ENCODE assay signal across 9 mouse cellular contexts in the genomic region with DNA sequence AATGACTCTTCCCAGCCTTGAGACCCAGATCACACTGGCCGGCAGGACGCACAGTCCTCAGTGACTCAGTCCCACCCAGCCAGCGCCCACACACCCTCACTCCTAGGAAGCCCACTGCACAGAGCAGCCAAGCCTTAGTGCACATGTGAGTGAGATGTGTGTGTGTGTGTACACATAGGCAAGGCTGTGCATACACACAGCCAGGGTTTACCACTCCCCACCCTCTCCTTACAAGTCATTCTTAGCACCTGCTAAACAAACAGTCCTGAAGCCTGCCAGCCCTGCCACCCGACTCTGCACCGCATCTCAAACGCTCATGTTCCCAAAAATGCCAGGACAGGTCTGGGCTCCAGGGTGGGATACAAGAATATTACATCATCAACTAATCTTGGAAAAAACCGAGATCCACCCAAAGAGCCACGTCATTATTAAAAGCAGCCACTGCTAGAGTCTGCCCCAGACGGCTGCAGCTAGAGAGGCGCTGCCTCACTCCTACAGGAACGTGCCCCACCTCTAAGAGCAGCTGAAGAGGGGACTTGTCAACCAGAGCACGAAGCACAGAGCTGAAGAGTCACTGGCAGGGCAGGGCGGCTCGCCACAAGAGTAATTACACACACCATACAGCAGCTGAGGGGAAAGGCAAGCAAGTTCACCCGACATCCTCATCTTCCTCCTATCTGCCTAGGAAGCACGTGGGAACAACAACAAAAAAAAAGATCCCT. TPM values are rescaled to one million over a fixed set of nuclear protein-coding genes. Genes with fewer than 3 reads are reported as not detected.
DNase-seq lines count a peak whose midpoint lies in the region; ATAC-seq lines count a peak whose summit lies in the region.
"Had no signal": no experiment of that assay in that cellular context is flagged by ENCODE, and none has a peak within 500 bp of the region (broad histone marks: within the 10 kb centered on the region; RNA-seq: fewer than 3 reads in every experiment).

No protein-coding gene starts in this region.

- no peaks in the 10 kb centered on the region for H3K27me3 ChIP-seq in neural tube, embryonic 11.5 days (ENCODE audit: control insufficient read depth, insufficient read depth, low read length)
- no peaks in the 10 kb centered on the region for H3K27me3 ChIP-seq in embryonic facial prominence, embryonic 15.5 days
- no peaks in the 10 kb centered on the region for H3K27me3 ChIP-seq in midbrain, embryonic 15.5 days (replicated peaks)
- H3K27me3 ChIP-seq: Patski had no signal

- peak; percentile 90 for ATAC-seq in neural tube, embryonic 11.5 days (ENCODE audit: insufficient read depth, low FRiP score, low TSS enrichment)
- ATAC-seq in embryonic facial prominence, embryonic 15.5 days (ENCODE audit: insufficient number of reproducible peaks, low FRiP score, low TSS enrichment, low read depth) = no peak; the same call in 1 of the 2 replicates
- peak; percentile 82 for ATAC-seq in midbrain, embryonic 15.5 days (replicated peaks)
- ATAC-seq: Patski had no signal

- peaks cover 66% of the 10 kb centered on the region for H3K4me1 ChIP-seq in neural tube, embryonic 11.5 days (ENCODE audit: control insufficient read depth, insufficient read depth, low read length)
- H3K4me1 ChIP-seq in embryonic facial prominence, embryonic 15.5 days = peaks cover 68% of the 10 kb centered on the region
- peaks cover 65% of the 10 kb centered on the region for H3K4me1 ChIP-seq in midbrain, embryonic 15.5 days

- peak overlapping the region; percentile 48 for H3K9ac ChIP-seq in neural tube, embryonic 11.5 days (ENCODE audit: low read length)
- H3K9ac ChIP-seq in embryonic facial prominence, embryonic 15.5 days = no peak overlapping the region
- H3K9ac ChIP-seq in midbrain, embryonic 15.5 days = no peak overlapping the region

- H3K36me3 ChIP-seq in neural tube, embryonic 11.5 days (ENCODE audit: control insufficient read depth, insufficient read depth, low read length) = no peaks in the 10 kb centered on the region
- no peaks in the 10 kb centered on the region for H3K36me3 ChIP-seq in embryonic facial prominence, embryonic 15.5 days
- no peaks in the 10 kb centered on the region for H3K36me3 ChIP-seq in midbrain, embryonic 15.5 days (replicated peaks)

- no peak overlapping the region for H3K4me3 ChIP-seq in neural tube, embryonic 11.5 days (ENCODE audit: low read depth, low read length)
- H3K4me3 ChIP-seq in embryonic facial prominence, embryonic 15.5 days (replicated peaks) = no peak overlapping the region
- no peak overlapping the region for H3K4me3 ChIP-seq in midbrain, embryonic 15.5 days

- 18% methylated on average over 16 of the region's 16 CpGs for WGBS in neural tube, embryonic 11.5 days
- WGBS in embryonic facial prominence, embryonic 15.5 days = 28% methylated on average over 16 of the region's 16 CpGs
- 12% methylated on average over 16 of the region's 16 CpGs for WGBS in midbrain, embryonic 15.5 days

- peak; percentile 78 for DNase-seq in neural tube, embryonic 11.5 days (ENCODE audit: low spot score)
- DNase-seq in neural tube, embryonic 10.5 days (ENCODE audit: extremely low spot score, low spot score) = no peak
- DNase-seq in induced T-regulatory cell, adult 2 months (ENCODE audit: low read depth) = peak; percentile 50
- no peak for DNase-seq in cerebellum, postnatal 4 days (ENCODE audit: low spot score in 2 of 2)
- no peak for DNase-seq in kidney, postnatal 10 days
- DNase-seq in layer of hippocampus, postnatal 14 days (ENCODE audit: low spot score in 2 of 2) = no peak

- H3K9me3 ChIP-seq in neural tube, embryonic 11.5 days (ENCODE audit: control insufficient read depth, low read length) = no peaks in the 10 kb centered on the region
- H3K9me3 ChIP-seq in embryonic facial prominence, embryonic 15.5 days (replicated peaks) = no peaks in the 10 kb centered on the region
- no peaks in the 10 kb centered on the region for H3K9me3 ChIP-seq in midbrain, embryonic 15.5 days

- H3K4me2 ChIP-seq in neural tube, embryonic 11.5 days (ENCODE audit: low read depth) = peak overlapping the region; percentile 34
- peak overlapping the region; percentile 10; the same call in 1 of the 2 replicates for H3K4me2 ChIP-seq in embryonic facial prominence, embryonic 15.5 days (replicated peaks)
- H3K4me2 ChIP-seq in midbrain, embryonic 15.5 days = peak overlapping the region; percentile 0; the same call in 1 of the 2 replicates

- H3K27ac ChIP-seq in neural tube, embryonic 11.5 days (ENCODE audit: low read depth, low read length) = peak overlapping the region; percentile 95
- 0 out of 2 replicates have a peak overlapping the region, but pooled peaks have one; percentile 58 for H3K27ac ChIP-seq in embryonic facial prominence, embryonic 15.5 days (replicated peaks)
- H3K27ac ChIP-seq in midbrain, embryonic 15.5 days = peak overlapping the region; percentile 37

RNA-seq across cellular contexts. Expression of a gene that starts 12.7 kb away (rescaled TPM):
- 15.0 and 17.3 TPM in 2 replicates for polyA plus RNA-seq in neural tube, embryonic 11.5 days (2014; fragmentation: Nextera tagmentation; extraction: Ambion mirVana)
- polyA plus RNA-seq in embryonic facial prominence, embryonic 15.5 days (2015; fragmentation: Nextera tagmentation; extraction: Ambion mirVana) = 5.8 and 6.7 TPM in 2 replicates
- 13.9 and 15.7 TPM in 2 replicates for polyA plus RNA-seq in midbrain, embryonic 15.5 days (2015; fragmentation: Nextera tagmentation; extraction: Ambion mirVana)
- total RNA-seq in layer of hippocampus, postnatal 14 days (2021) = 10 to 100 TPM; 19.5 to 21.8 TPM

RNA-seq across cellular contexts. Expression of a gene that starts 28.0 kb away (rescaled TPM):
- 15.8 and 16.2 TPM in 2 replicates for polyA plus RNA-seq in neural tube, embryonic 11.5 days (2014; fragmentation: Nextera tagmentation; extraction: Ambion mirVana)
- polyA plus RNA-seq in embryonic facial prominence, embryonic 15.5 days (2015; fragmentation: Nextera tagmentation; extraction: Ambion mirVana) = 16.4 and 17.0 TPM in 2 replicates
- polyA plus RNA-seq in midbrain, embryonic 15.5 days (2015; fragmentation: Nextera tagmentation; extraction: Ambion mirVana) = 42.7 and 44.5 TPM in 2 replicates
- total RNA-seq in layer of hippocampus, postnatal 14 days (2021) = 10 to 100 TPM; 23.4 to 25.8 TPM

Comparison
In these comparisons a context has a peak if more than half of its experiments do, and no peak if none do; other contexts are left out.
1. DNase-seq: peak in neural tube, embryonic 11.5 days (single experiment) and induced T-regulatory cell, adult 2 months (single experiment); none in neural tube, embryonic 10.5 days (single experiment), cerebellum, postnatal 4 days (0 of 2), kidney, postnatal 10 days (single experiment) and layer of hippocampus, postnatal 14 days (0 of 2).
2. H3K27ac ChIP-seq: peak in every context shown above with its lines; median percentile 95 in neural tube, embryonic 11.5 days; 58 in embryonic facial prominence, embryonic 15.5 days; 37 in midbrain, embryonic 15.5 days.
3. Peak in every context shown above with its lines, with median percentiles within 50 percentile points of each other: H3K4me2 ChIP-seq.